ENCODE assay signal across 15 mouse cellular contexts in genomic region chr7:132304424-132305085, GRCm38 (mm10). TPM values are rescaled to one million over a fixed set of nuclear protein-coding genes. Genes with fewer than 3 reads are reported as not detected.
DNase-seq lines count a peak whose midpoint lies in the region; ATAC-seq and TF ChIP-seq lines count a peak whose summit lies in the region.
"Had no signal": no experiment of that assay in that cellular context is flagged by ENCODE, and none has a peak within 500 bp of the region (broad histone marks: within the 10 kb centered on the region; RNA-seq: fewer than 3 reads in every experiment).

No protein-coding gene starts in this region.

- 79% methylated on average over 8 of the region's 8 CpGs for WGBS in midbrain, embryonic 10.5 days
- WGBS in midbrain, embryonic 14.5 days = 77% methylated on average over 8 of the region's 8 CpGs
- 58% methylated on average over 8 of the region's 8 CpGs for WGBS in neural tube, embryonic 15.5 days
- 51% methylated on average over 8 of the region's 8 CpGs for WGBS in intestine, embryonic 15.5 days

- DNase-seq in midbrain, embryonic 10.5 days (ENCODE audit: low spot score) = no peak
- DNase-seq in midbrain, embryonic 14.5 days = no peak
- peak; percentile 59 for DNase-seq in MEL (ENCODE audit: low read depth, low spot score)
- peak; percentile 57 for DNase-seq in thymus, postnatal 14 days
- DNase-seq in adrenal gland, postnatal 36 days = no peak
- DNase-seq in left cerebral cortex, adult 18-20 months (ENCODE audit: low spot score in 2 of 2) = no peak
- DNase-seq: cerebellum, adult 18-20 months; heart, postnatal 4 days; kidney, postnatal 14 days; right cerebral cortex, postnatal 4 days had no signal

- H3K9ac ChIP-seq in midbrain, embryonic 14.5 days (replicated peaks; ENCODE audit: low read length) = no peak overlapping the region
- no peak overlapping the region for H3K9ac ChIP-seq in MEL (ENCODE audit: control insufficient read depth, low read depth, low read length, poor library complexity, severe bottlenecking)
- no peak overlapping the region for H3K9ac ChIP-seq in neural tube, embryonic 15.5 days (replicated peaks)
- no peak overlapping the region for H3K9ac ChIP-seq in intestine, embryonic 15.5 days
- H3K9ac ChIP-seq: forebrain, embryonic 15.5 days had no signal

- H3K9me3 ChIP-seq in midbrain, embryonic 10.5 days (replicated peaks) = no peaks in the 10 kb centered on the region
- H3K9me3 ChIP-seq in midbrain, embryonic 14.5 days (ENCODE audit: control insufficient read depth, low read length) = no peaks in the 10 kb centered on the region
- no peaks in the 10 kb centered on the region for H3K9me3 ChIP-seq in MEL (replicated peaks; ENCODE audit: insufficient read depth, low read length)
- H3K9me3 ChIP-seq in neural tube, embryonic 15.5 days (replicated peaks) = no peaks in the 10 kb centered on the region
- no peaks in the 10 kb centered on the region for H3K9me3 ChIP-seq in intestine, embryonic 15.5 days
- H3K9me3 ChIP-seq: forebrain, embryonic 15.5 days had no signal

- H3K36me3 ChIP-seq in midbrain, embryonic 10.5 days = no peaks in the 10 kb centered on the region
- no peaks in the 10 kb centered on the region for H3K36me3 ChIP-seq in midbrain, embryonic 14.5 days (ENCODE audit: control insufficient read depth, insufficient read depth, low read length)
- peaks cover 3 to 41% of the 10 kb centered on the region in 2 experiments for H3K36me3 ChIP-seq in MEL (ENCODE audit: control insufficient read depth in 1 of 2, insufficient read depth in 2 of 2, low read length in 2 of 2)
- H3K36me3 ChIP-seq in neural tube, embryonic 15.5 days = no peaks in the 10 kb centered on the region
- no peaks in the 10 kb centered on the region for H3K36me3 ChIP-seq in intestine, embryonic 15.5 days
- H3K36me3 ChIP-seq: forebrain, embryonic 15.5 days had no signal

- TF ChIP-seq EP300 in MEL (IDR thresholded peaks at IDR 0.05; ENCODE audit: low read depth in 1 of 2, low read length in 2 of 2) = no peak

- TF ChIP-seq CTCF in MEL (IDR thresholded peaks at IDR 0.05 in 2 of 3, conservative IDR thresholded peaks at IDR 0.05 in 1 of 3; ENCODE audit: control insufficient read depth in 1 of 3, insufficient read depth in 1 of 3, low read depth in 2 of 3, low read length in 3 of 3, poor library complexity in 1 of 3, severe bottlenecking in 1 of 3) = no peak

- peaks cover 20% of the 10 kb centered on the region for H3K4me1 ChIP-seq in midbrain, embryonic 10.5 days
- 0 out of 2 replicates have a peak, but pooled peaks cover 12% of the 10 kb centered on the region for H3K4me1 ChIP-seq in midbrain, embryonic 14.5 days (ENCODE audit: control insufficient read depth, insufficient read depth, low read length)
- H3K4me1 ChIP-seq in MEL (ENCODE audit: control insufficient read depth in 1 of 2, insufficient read depth in 2 of 2, low read length in 2 of 2) = peaks cover 8 to 43% of the 10 kb centered on the region in 2 experiments
- peaks cover 52% of the 10 kb centered on the region for H3K4me1 ChIP-seq in neural tube, embryonic 15.5 days
- H3K4me1 ChIP-seq in intestine, embryonic 15.5 days (replicated peaks) = peaks cover 56% of the 10 kb centered on the region

- H3K79me2 ChIP-seq in MEL (ENCODE audit: control insufficient read depth, insufficient read depth, low read length, poor library complexity) = peaks cover 70% of the 10 kb centered on the region

- no peak overlapping the region for H3K4me3 ChIP-seq in midbrain, embryonic 10.5 days
- no peak overlapping the region for H3K4me3 ChIP-seq in midbrain, embryonic 14.5 days (replicated peaks; ENCODE audit: low read depth, low read length)
- no peak overlapping the region for H3K4me3 ChIP-seq in MEL (ENCODE audit: control insufficient read depth in 1 of 2, insufficient read depth in 1 of 2, low read depth in 2 of 2, low read length in 2 of 2)
- H3K4me3 ChIP-seq in neural tube, embryonic 15.5 days (replicated peaks) = no peak overlapping the region
- no peak overlapping the region for H3K4me3 ChIP-seq in intestine, embryonic 15.5 days (replicated peaks)
- H3K4me3 ChIP-seq: forebrain, embryonic 15.5 days had no signal

- no peak overlapping the region for H3K4me2 ChIP-seq in midbrain, embryonic 14.5 days (ENCODE audit: low read length)
- H3K4me2 ChIP-seq in neural tube, embryonic 15.5 days = no peak overlapping the region
- no peak overlapping the region for H3K4me2 ChIP-seq in intestine, embryonic 15.5 days (replicated peaks)
- H3K4me2 ChIP-seq: forebrain, embryonic 15.5 days; heart, embryonic 11.5 days had no signal

- ATAC-seq in midbrain, embryonic 14.5 days (ENCODE audit: low FRiP score, low TSS enrichment) = no peak
- ATAC-seq in neural tube, embryonic 15.5 days (ENCODE audit: low FRiP score) = no peak
- no peak for ATAC-seq in intestine, embryonic 15.5 days
- ATAC-seq: forebrain, embryonic 15.5 days; intestine, embryonic 16.5 days had no signal

- no peak for TF ChIP-seq POLR2A in MEL (IDR thresholded peaks at IDR 0.05; ENCODE audit: control insufficient read depth in 1 of 2, insufficient read depth in 1 of 2, low read depth in 1 of 2, low read length in 2 of 2, poor library complexity in 1 of 2)

- 0 out of 2 replicates have a peak overlapping the region, but pooled peaks have one; percentile 28 for H3K27ac ChIP-seq in midbrain, embryonic 10.5 days (replicated peaks)
- no peak overlapping the region for H3K27ac ChIP-seq in midbrain, embryonic 14.5 days (replicated peaks; ENCODE audit: low read depth, low read length)
- H3K27ac ChIP-seq in MEL (ENCODE audit: control insufficient read depth, low read depth, low read length) = no peak overlapping the region
- H3K27ac ChIP-seq in neural tube, embryonic 15.5 days (replicated peaks) = 0 out of 2 replicates have a peak overlapping the region, but pooled peaks have one; percentile 33
- H3K27ac ChIP-seq in intestine, embryonic 15.5 days = no peak overlapping the region
- H3K27ac ChIP-seq: forebrain, embryonic 15.5 days had no signal

- H3K27me3 ChIP-seq in midbrain, embryonic 10.5 days (ENCODE audit: low read depth, poor library complexity, severe bottlenecking) = no peaks in the 10 kb centered on the region
- H3K27me3 ChIP-seq in midbrain, embryonic 14.5 days (ENCODE audit: control insufficient read depth, insufficient read depth, low read length) = no peaks in the 10 kb centered on the region
- no peaks in the 10 kb centered on the region for H3K27me3 ChIP-seq in MEL (ENCODE audit: control insufficient read depth in 1 of 2, insufficient read depth in 2 of 2, low read length in 2 of 2)
- H3K27me3 ChIP-seq in neural tube, embryonic 15.5 days (replicated peaks) = no peaks in the 10 kb centered on the region
- no peaks in the 10 kb centered on the region for H3K27me3 ChIP-seq in intestine, embryonic 15.5 days (replicated peaks)
- H3K27me3 ChIP-seq: forebrain, embryonic 15.5 days had no signal

- TF ChIP-seq RAD21 in MEL (IDR thresholded peaks at IDR 0.05; ENCODE audit: low read depth, low read length) = no peak

TF ChIP-seq in MEL, 35 proteins besides CTCF, POLR2A, EP300 and RAD21:
- TF ChIP-seq MEF2A (IDR thresholded peaks at IDR 0.05; ENCODE audit: extremely low read depth, insufficient replicate concordance, low read depth, low read length, poor library complexity, severe bottlenecking) (no peak), SMC3 (IDR thresholded peaks at IDR 0.05; ENCODE audit: low read depth, low read length) (no peak), GATA1 (IDR thresholded peaks at IDR 0.05; ENCODE audit: low read depth, low read length) (no peak), POLR2AphosphoS5 (IDR thresholded peaks at IDR 0.05; ENCODE audit: borderline replicate concordance, low read depth, low read length) (no peak), MAX (IDR thresholded peaks at IDR 0.05; ENCODE audit: low read length) (0 out of 2 replicates have a peak, but pooled peaks have one; percentile 48), MXI1 (IDR thresholded peaks at IDR 0.05; ENCODE audit: low read depth, low read length) (peak; percentile 87), ZKSCAN1 (IDR thresholded peaks at IDR 0.05; ENCODE audit: low read depth, low read length) (no peak), SIN3A (IDR thresholded peaks at IDR 0.05; ENCODE audit: low read length) (peak; percentile 44; the same call in 1 of the 2 replicates), HCFC1 (IDR thresholded peaks at IDR 0.05; ENCODE audit: low read depth, low read length) (no peak), ZMIZ1 (IDR thresholded peaks at IDR 0.05; ENCODE audit: low read depth, low read length) (no peak), NELFE (IDR thresholded peaks at IDR 0.05; ENCODE audit: low read depth, low read length) (no peak), USF1 (IDR thresholded peaks at IDR 0.05; ENCODE audit: low read depth, low read length) (peak; percentile 77), RCOR1 (IDR thresholded peaks at IDR 0.05; ENCODE audit: low read depth, low read length) (peak; percentile 47; the same call in 1 of the 2 replicates)

RNA-seq across cellular contexts. Expression of gene Chst15, which starts 12.5 kb away (rescaled TPM):
- polyA plus RNA-seq in midbrain, embryonic 10.5 days (2016; fragmentation: Nextera tagmentation; extraction: Ambion mirVana) = 14.2 and 18.7 TPM in 2 replicates
- 13.3 and 17.8 TPM in 2 replicates for polyA plus RNA-seq in midbrain, embryonic 14.5 days (2014; fragmentation: Nextera tagmentation; extraction: Ambion mirVana)
- total RNA-seq in MEL (2012; rRNA removed) = 14.3 and 14.9 TPM in 2 replicates
- polyA plus RNA-seq in MEL (2012; ENCODE audit: insufficient read depth in 1 of 2, insufficient read length in 2 of 2, low read depth in 1 of 2, low replicate concordance in 2 of 2, missing spikeins in 1 of 2) = 10 to 100 TPM in 1 of 2 experiments, not detected in 1; 18.1 TPM
- polyA plus RNA-seq in neural tube, embryonic 15.5 days (2015; fragmentation: Nextera tagmentation; extraction: Ambion mirVana) = 17.1 and 19.7 TPM in 2 replicates
- total RNA-seq in adrenal gland, postnatal 36 days (2021) = 10 to 100 TPM; 38.9 to 58.6 TPM
- total RNA-seq in left cerebral cortex, adult 18-20 months (2021) = 10 to 100 TPM; 38.5 to 39.6 TPM
- 23.0 and 23.1 TPM in 2 replicates for polyA plus RNA-seq in intestine, embryonic 15.5 days (2015; fragmentation: Nextera tagmentation; extraction: Ambion mirVana)

Comparison
In these comparisons a context has a peak if more than half of its experiments do, and no peak if none do; other contexts are left out.
1. H3K27ac ChIP-seq: peak in midbrain, embryonic 10.5 days (single experiment) and neural tube, embryonic 15.5 days (single experiment); none in midbrain, embryonic 14.5 days (single experiment), MEL (single experiment) and intestine, embryonic 15.5 days (single experiment).
2. DNase-seq: peak in MEL (single experiment) and thymus, postnatal 14 days (single experiment); none in midbrain, embryonic 10.5 days (single experiment), midbrain, embryonic 14.5 days (single experiment), adrenal gland, postnatal 36 days (0 of 2) and left cerebral cortex, adult 18-20 months (0 of 2).